Mouse (Mus musculus): Measurements from ENCODE around the gene Tmem121b. TPM values are rescaled to one million over a fixed set of nuclear protein-coding genes. Genes with fewer than 3 reads are reported as not detected.

Tmem121b gene
- total RNA-seq (2021) = 10 to 100 TPM; 44.8 to 45.3 TPM

DNA sequence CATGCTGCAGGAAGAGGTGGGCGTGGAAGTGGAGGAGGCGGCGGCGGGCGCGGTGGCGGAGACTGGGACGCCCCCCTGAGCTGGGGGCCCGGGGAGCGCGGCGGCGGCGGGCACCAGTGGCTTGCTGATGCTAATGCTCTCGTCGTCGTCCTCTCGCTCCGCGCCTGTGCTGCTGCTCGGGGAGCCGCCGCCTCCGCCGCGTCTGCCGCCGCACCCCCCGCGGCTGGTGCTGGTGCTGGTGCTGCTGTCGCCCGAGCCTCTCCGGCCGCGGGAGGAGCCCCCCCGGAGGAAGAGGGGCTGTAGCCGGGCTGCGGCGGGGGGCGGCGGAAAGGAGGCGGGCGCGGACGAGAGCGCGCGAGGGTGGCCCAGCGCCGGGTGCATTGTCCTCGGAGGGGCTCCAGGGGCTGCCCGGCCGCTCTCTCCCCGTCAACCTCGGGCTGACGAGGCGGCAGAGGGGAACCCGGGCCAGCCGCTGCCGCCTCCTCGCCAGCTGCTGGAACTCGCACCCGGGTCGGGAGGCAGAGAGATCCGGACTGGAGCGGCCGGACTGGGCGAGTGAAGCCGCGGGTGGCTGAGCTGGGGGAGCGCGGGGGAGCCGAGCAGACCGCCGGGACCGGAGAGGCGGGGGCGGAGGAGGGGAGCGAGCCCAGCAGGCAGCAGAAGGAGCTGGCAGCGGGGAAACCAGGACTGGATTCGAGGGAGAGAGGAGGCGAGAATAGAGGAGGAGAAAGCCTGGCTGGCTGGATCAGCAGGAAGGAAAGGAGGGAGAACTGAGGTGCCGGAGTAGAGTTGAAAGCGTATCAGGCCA, at the start of gene Tmem121b:
Gene Tmem121b, minus strand, starts transcription at position 434 of the 808 bp plus-strand sequence.
- peak; percentile 77 to 83 for DNase-seq (ENCODE audit: extremely low spot score in 1 of 2, low spot score in 1 of 2)

GRCm38 (mm10) chr6:120542061-120542460, 48.5 kb upstream of the Tmem121b start:
- no peak for DNase-seq (ENCODE audit: extremely low spot score in 1 of 2, low spot score in 1 of 2)

GRCm38 (mm10) chr6:120541386-120541785, 47.8 kb upstream of the Tmem121b start:
- no peak for DNase-seq (ENCODE audit: extremely low spot score in 1 of 2, low spot score in 1 of 2)

DNA sequence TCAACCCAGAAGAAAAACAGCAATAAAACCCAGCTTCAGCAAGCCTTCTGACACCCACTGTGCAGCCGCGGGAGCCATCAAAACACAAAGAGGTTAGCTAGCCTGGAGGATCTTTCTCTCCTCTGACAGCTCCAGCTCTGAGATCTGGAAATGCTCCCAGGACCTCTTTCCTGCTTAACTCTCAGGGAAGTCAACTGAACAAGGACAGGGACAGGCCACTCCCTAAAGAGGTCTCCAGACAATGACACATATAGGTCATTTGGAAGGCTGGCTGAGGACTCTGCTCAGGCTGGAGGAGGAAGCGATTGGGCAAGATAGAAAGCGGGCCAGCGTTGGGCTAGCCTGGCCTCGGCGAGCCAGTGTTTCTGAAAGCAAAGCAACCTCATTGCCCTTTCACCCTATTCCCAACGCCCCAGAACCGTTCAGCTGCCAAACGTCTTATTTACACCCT, 46.2 kb upstream of the Tmem121b start:
- DNase-seq (ENCODE audit: extremely low spot score in 1 of 2, low spot score in 1 of 2) = no peak

GRCm38 (mm10) chr6:120539132-120539759, 45.6 kb upstream of the Tmem121b start:
- DNase-seq (ENCODE audit: extremely low spot score in 1 of 2, low spot score in 1 of 2) = peak; percentile 52 to 73

DNA sequence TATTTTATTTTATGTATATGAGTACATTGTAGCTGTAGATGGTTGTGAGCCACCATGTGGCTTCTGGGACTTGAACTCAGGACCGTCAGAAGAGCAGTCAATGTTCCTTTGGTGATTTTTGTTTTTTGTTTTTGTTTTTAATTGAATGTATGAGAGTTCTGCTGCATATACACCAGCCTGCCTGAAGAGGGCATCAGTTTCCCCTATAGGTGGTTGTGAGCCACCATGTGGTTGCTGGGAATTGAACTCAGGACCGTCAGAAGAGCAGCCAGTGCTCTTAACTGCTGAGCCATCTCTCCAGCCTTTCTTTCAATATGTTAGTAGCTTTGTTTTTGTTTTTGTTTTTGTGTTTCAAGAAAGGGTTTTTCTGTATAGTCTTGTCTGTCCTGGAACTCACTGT, 42.7 kb upstream of the Tmem121b start:
- DNase-seq (ENCODE audit: extremely low spot score in 1 of 2, low spot score in 1 of 2) = no peak

DNA sequence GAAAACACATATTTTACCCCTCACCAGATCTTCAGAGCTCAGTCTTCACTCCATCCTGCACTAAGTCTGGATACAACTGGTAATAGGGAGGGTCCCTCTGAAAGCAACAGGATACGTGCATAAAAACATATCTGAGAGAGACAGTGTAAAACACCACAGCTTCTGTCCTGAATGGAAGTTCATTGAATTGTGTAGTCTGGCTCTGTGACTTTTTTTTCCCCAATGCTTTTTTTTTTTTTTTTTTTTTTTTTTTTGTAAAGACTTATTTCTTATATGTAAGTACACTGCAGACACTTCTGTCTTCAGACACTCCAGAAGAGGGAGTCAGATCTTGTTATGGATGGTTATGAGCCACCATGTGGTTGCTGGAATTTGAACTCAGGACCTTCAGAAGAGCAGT, 39.0 kb upstream of the Tmem121b start:
- DNase-seq (ENCODE audit: extremely low spot score in 1 of 2, low spot score in 1 of 2) = no peak

DNA sequence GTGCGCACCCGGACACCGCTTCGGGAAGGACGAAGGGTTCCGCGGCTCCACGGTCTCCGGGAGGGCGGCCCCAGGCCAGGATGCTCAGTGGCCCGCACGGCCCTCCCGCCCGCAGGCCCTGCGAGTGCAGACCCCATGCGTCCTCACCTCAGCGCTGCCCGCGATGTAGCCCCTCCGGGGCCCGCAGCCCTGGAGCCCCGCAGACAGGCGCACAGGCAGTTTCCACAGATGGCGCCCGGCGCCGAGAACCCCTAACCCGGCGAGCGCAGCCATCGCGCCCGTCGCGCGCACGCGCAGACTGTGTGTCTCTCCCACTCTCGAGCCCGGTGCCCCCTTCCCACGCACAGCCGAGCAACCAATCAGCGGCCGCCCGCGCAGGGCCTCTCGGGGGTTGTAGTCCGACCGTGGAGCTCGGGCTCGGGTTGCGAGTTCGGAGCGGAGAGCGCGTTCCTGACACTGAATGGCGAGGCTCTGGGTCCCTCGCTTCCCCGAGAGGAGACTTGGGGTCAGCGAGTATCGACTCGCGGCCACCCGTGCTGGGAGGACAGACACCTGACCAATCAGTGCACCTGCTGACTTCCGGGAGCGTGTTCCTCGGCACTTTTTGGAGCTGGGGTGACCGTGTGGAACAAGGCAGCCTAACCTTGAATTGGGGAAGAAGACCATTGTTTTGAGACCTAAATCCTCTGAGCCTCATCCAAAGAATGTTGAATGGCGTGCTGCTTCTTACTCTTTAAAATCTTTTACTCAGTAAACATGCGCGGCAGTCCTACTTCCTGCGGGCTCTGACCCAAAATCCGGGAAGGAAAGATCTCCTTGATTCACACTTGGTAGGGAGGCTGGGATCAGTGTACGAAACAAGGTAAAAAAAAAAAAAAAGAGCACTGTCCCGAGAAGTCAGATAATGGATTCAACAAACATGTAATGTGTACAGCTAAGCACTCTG, 37.7 kb upstream of the Tmem121b start, which contains the start of gene Hdhd5:
Gene Hdhd5, minus strand, starts transcription at position 300 of the 946 bp plus-strand sequence.
- DNase-seq (ENCODE audit: extremely low spot score in 1 of 2, low spot score in 1 of 2) = peak; percentile 90 to 94

DNA sequence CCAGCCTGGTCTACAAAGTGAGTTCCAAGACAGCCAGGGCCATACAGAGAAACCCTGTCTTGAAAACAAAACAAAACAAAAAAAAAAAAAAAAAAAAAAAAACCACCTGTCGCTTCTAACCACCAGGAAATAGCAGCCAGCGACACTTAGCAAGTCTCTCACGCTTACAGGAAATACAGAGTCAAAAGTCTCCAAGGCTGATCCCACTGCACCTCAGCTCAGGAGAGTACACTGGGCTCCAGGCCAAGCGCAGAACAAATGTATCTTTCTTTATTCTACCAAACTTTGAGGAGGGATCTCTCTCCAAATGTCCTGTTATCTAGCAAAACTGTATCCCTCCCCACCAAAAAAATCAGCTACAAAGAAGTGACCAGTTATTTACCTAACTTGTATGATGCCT, 35.5 kb upstream of the Tmem121b start:
- DNase-seq (ENCODE audit: extremely low spot score in 1 of 2, low spot score in 1 of 2) = no peak

GRCm38 (mm10) chr6:120524796-120525195, 31.2 kb upstream of the Tmem121b start:
- no peak for DNase-seq (ENCODE audit: extremely low spot score in 1 of 2, low spot score in 1 of 2)

DNA sequence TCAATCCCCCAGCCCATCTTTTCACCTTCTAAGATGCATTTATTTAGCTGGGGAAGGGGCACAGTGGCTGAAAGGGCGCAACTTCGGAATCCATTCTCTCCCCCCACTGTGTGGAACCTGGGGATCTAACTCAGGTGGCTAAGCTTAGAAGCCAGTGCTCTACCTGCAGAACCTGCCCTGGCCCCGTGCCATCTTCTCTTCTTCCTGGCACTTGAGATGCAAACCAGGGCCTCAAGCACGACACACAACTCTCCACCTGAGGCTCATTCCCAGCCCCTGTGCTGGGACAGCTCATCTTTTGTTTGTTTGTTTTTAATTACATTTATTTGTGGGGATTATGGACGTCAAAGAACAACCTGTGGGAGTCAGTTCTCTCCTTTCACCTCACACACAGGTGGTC, 26.0 kb upstream of the Tmem121b start:
- no peak for DNase-seq (ENCODE audit: extremely low spot score in 1 of 2, low spot score in 1 of 2)

- DNase-seq (ENCODE audit: extremely low spot score in 1 of 2, low spot score in 1 of 2) = no peak
These were observed 23.7 kb upstream of the Tmem121b start for GRCm38 (mm10) chr6:120517311-120517710.

GRCm38 (mm10) chr6:120516879-120517278, 23.3 kb upstream of the Tmem121b start:
- no peak for DNase-seq (ENCODE audit: extremely low spot score in 1 of 2, low spot score in 1 of 2)

- DNase-seq (ENCODE audit: extremely low spot score in 1 of 2, low spot score in 1 of 2) = no peak
These were observed 22.8 kb upstream of the Tmem121b start for GRCm38 (mm10) chr6:120516422-120516821.

DNA sequence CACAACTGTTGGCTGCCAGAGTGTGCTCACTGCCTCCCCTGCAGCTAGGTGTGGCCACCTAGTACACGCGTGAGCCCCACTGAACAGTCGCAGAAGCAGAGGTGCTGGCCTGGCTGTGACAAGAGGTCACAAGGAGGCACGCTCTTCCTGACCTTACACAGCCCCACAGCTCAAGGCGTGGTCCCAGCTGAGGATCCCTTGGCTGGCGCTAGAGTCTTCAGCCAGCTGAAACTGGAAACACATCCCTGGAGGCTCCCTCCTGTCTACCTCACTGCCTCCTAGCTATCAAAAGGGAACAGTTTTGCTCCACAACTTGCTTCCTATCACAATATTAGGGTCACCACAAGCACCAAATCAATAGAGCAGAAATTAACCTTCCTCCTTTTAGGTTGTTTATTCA, 17.6 kb upstream of the Tmem121b start:
- DNase-seq (ENCODE audit: extremely low spot score in 1 of 2, low spot score in 1 of 2) = no peak

DNA sequence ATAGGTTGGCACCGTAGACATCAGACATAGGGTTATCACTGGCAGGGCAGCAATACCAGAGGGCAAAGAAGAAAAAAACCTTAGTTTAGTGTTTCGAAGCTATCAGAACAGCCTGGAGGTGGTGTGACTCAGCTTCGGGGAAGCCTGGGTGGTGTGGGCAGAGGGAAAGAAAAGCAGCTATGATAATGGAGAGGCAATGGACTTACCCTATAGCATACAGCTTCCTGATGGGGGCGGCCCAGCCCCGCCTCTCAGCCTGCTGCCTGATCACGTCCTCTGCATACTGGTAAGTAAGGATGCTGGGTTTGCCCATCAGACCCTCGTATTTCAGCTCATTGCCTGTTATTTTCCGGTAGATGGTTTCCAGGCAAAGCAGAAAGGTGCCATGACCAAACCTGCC, 16.8 kb upstream of the Tmem121b start:
- no peak for DNase-seq (ENCODE audit: extremely low spot score in 1 of 2, low spot score in 1 of 2)

- no peak for DNase-seq (ENCODE audit: extremely low spot score in 1 of 2, low spot score in 1 of 2)
These were observed 16.4 kb upstream of the Tmem121b start for GRCm38 (mm10) chr6:120509975-120510374.

GRCm38 (mm10) chr6:120508645-120509044, 15.0 kb upstream of the Tmem121b start:
- no peak for DNase-seq (ENCODE audit: extremely low spot score in 1 of 2, low spot score in 1 of 2)

- DNase-seq (ENCODE audit: extremely low spot score in 1 of 2, low spot score in 1 of 2) = no peak
These were observed 11.9 kb upstream of the Tmem121b start for GRCm38 (mm10) chr6:120505531-120505930.

DNA sequence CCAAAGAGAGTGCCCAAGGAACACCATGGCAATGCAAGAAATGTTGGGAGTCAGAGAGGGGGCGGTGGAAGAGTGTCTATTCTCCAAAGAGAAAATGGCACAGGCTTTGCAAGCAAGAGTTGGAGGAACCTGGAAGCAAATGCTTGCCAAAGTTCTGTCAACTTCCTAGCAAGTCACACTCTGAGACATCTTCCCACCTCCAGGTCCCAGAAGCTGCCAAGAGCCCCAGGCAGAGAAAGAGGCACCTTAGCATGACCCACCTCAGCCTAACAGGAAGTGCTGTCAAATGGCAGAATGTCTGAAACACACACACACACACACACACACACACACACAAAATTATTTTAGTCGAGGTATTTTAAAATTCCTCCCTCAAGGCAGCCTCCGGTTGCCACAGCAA, 10.4 kb upstream of the Tmem121b start:
- no peak for DNase-seq (ENCODE audit: extremely low spot score in 1 of 2, low spot score in 1 of 2)

GRCm38 (mm10) chr6:120496544-120496943, 2.9 kb upstream of the Tmem121b start:
- DNase-seq (ENCODE audit: extremely low spot score in 1 of 2, low spot score in 1 of 2) = no peak

Measured in layer of hippocampus, postnatal 25 days (tissue).